Mouse (Mus musculus): ENCODE measurements around the gene Erc2. TPM values are rescaled to one million over a fixed set of nuclear protein-coding genes. Genes with fewer than 3 reads are reported as not detected.

Gene Erc2
- polyA plus RNA-seq, 1 experiment = 0.53 TPM

GRCm38 (mm10) chr14:27630973-27631640, 8.9 kb downstream of the Erc2 start:
- Histone ChIP-seq H3ac (ENCODE audit: control insufficient read depth, insufficient read length) (no peak overlapping the region), H3K4me2 (ENCODE audit: low read depth) (no peak overlapping the region), H3K4me3 (no peak overlapping the region), H3K79me2 (ENCODE audit: control insufficient read depth, insufficient read depth) (no peaks in the 10 kb centered on the region), H3K27me3 (ENCODE audit: control insufficient read depth, insufficient read depth, insufficient read length) (no peaks in the 10 kb centered on the region), H3K36me3 (ENCODE audit: control insufficient read depth, insufficient read depth) (no peaks in the 10 kb centered on the region)
- TF ChIP-seq POLR2AphosphoS2 (IDR thresholded peaks at IDR 0.05; ENCODE audit: insufficient read length, low read depth) (no peak), MYOD1 (IDR thresholded peaks at IDR 0.05; ENCODE audit: control insufficient read depth in 1 of 3, insufficient read length in 2 of 3, low read depth in 2 of 3) (no peak), SRF (IDR thresholded peaks at IDR 0.05; ENCODE audit: control insufficient read depth, insufficient read length, low read depth) (no peak), TCF12 (IDR thresholded peaks at IDR 0.05; ENCODE audit: insufficient read depth, poor library complexity, severe bottlenecking) (no peak), E2F4 (IDR thresholded peaks at IDR 0.05; ENCODE audit: insufficient read depth) (no peak), POLR2A (IDR thresholded peaks at IDR 0.05; ENCODE audit: insufficient read length, low read depth) (no peak)

DNA sequence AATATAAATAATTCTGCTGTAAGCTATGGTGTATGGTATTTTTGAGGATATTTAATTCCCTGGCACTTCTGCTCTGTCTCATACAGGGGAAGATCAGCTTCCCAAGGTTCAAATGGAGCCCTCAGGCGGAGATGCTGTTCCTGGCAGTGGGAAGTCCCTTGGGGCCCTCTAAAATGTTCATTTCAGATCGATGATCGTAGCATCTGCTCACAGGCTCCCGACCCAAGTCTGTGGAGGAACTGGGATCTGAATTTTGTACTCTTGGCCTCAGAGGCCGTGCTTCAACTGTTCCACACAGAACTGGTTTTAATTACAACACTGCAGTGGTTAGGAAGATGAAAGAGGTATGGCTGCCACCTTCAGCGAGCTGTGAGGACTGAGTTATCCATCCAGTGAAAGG, 12.5 kb downstream of the Erc2 start:
- Histone ChIP-seq H3K27me3 (ENCODE audit: control insufficient read depth, insufficient read depth, insufficient read length) (no peaks in the 10 kb centered on the region), H3K4me3 (no peak overlapping the region), H3K79me2 (ENCODE audit: control insufficient read depth, insufficient read depth) (no peaks in the 10 kb centered on the region), H3K4me2 (ENCODE audit: low read depth) (no peak overlapping the region), H3K36me3 (ENCODE audit: control insufficient read depth, insufficient read depth) (no peaks in the 10 kb centered on the region), H3ac (ENCODE audit: control insufficient read depth, insufficient read length) (no peak overlapping the region)
- TF ChIP-seq MYOD1 (IDR thresholded peaks at IDR 0.05; ENCODE audit: control insufficient read depth in 1 of 3, insufficient read length in 2 of 3, low read depth in 2 of 3) = no peak
- no peak for TF ChIP-seq MAX (IDR thresholded peaks at IDR 0.05; ENCODE audit: low read depth)
- no peak for TF ChIP-seq TCF3 (IDR thresholded peaks at IDR 0.05; ENCODE audit: insufficient read length, low read depth)

- H3K4me2 ChIP-seq (ENCODE audit: low read depth) = no peak overlapping the region
- H3K36me3 ChIP-seq (ENCODE audit: control insufficient read depth, insufficient read depth) = no peaks in the 10 kb centered on the region
- H3ac ChIP-seq (ENCODE audit: control insufficient read depth, insufficient read length) = no peak overlapping the region
- no peaks in the 10 kb centered on the region for H3K79me2 ChIP-seq (ENCODE audit: control insufficient read depth, insufficient read depth)
- no peak overlapping the region for H3K4me3 ChIP-seq
- H3K27me3 ChIP-seq (ENCODE audit: control insufficient read depth, insufficient read depth, insufficient read length) = no peaks in the 10 kb centered on the region
- no peak for TF ChIP-seq TCF3 (IDR thresholded peaks at IDR 0.05; ENCODE audit: insufficient read length, low read depth)
- no peak for TF ChIP-seq MYOG (IDR thresholded peaks at IDR 0.05; ENCODE audit: control insufficient read depth in 1 of 3, insufficient read depth in 1 of 3, insufficient read length in 2 of 3, low read depth in 2 of 3)
- TF ChIP-seq MYOD1 (IDR thresholded peaks at IDR 0.05; ENCODE audit: control insufficient read depth in 1 of 3, insufficient read length in 2 of 3, low read depth in 2 of 3) = no peak
- no peak for TF ChIP-seq E2F4 (IDR thresholded peaks at IDR 0.05; ENCODE audit: insufficient read depth)
- TF ChIP-seq SRF (IDR thresholded peaks at IDR 0.05; ENCODE audit: control insufficient read depth, insufficient read length, low read depth) = no peak
- no peak for TF ChIP-seq CEBPB (IDR thresholded peaks at IDR 0.05; ENCODE audit: insufficient read depth, poor library complexity, severe bottlenecking)
- TF ChIP-seq USF1 (IDR thresholded peaks at IDR 0.05; ENCODE audit: low read depth) = no peak
- TF ChIP-seq REST (IDR thresholded peaks at IDR 0.05; ENCODE audit: insufficient read depth, insufficient read length) = no peak
- no peak for TF ChIP-seq TCF12 (IDR thresholded peaks at IDR 0.05; ENCODE audit: insufficient read depth, poor library complexity, severe bottlenecking)
- no peak for TF ChIP-seq POLR2AphosphoS2 (IDR thresholded peaks at IDR 0.05; ENCODE audit: insufficient read length, low read depth)
- no peak for TF ChIP-seq MAX (IDR thresholded peaks at IDR 0.05; ENCODE audit: low read depth)
- TF ChIP-seq POLR2A (IDR thresholded peaks at IDR 0.05; ENCODE audit: insufficient read length, low read depth) = no peak
Measured at GRCm38 (mm10) chr14:27636556-27636955, 14.3 kb downstream of the Erc2 start.

DNA sequence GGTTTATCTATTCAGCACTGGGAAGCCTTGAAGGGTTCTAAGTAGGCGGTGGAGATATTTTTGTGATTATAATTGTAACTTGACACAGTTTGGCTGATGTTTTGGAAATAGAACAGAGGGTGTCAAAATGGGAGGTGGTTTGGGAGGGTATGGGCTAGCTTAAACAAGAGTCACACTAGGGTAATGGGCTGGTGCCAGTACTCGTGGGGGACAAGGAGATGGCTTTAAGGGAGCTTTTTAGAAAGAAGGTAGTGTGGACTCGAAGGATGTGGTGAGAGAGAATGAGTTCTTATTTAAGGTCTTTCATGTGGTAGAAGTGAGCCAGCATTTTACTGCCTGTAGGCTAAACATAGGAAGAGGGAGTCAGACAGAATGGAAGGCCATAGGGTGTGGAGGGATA, 19.2 kb downstream of the Erc2 start:
- Histone ChIP-seq H3ac (ENCODE audit: control insufficient read depth, insufficient read length) (no peak overlapping the region), H3K79me2 (ENCODE audit: control insufficient read depth, insufficient read depth) (no peaks in the 10 kb centered on the region), H3K36me3 (ENCODE audit: control insufficient read depth, insufficient read depth) (no peaks in the 10 kb centered on the region), H3K4me3 (no peak overlapping the region), H3K4me2 (ENCODE audit: low read depth) (no peak overlapping the region), H3K27me3 (ENCODE audit: control insufficient read depth, insufficient read depth, insufficient read length) (no peaks in the 10 kb centered on the region)
- no peak for TF ChIP-seq E2F4 (IDR thresholded peaks at IDR 0.05; ENCODE audit: insufficient read depth)
- no peak for TF ChIP-seq SRF (IDR thresholded peaks at IDR 0.05; ENCODE audit: control insufficient read depth, insufficient read length, low read depth)
- TF ChIP-seq MAX (IDR thresholded peaks at IDR 0.05; ENCODE audit: low read depth) = no peak
- TF ChIP-seq CEBPB (IDR thresholded peaks at IDR 0.05; ENCODE audit: insufficient read depth, poor library complexity, severe bottlenecking) = no peak
- no peak for TF ChIP-seq REST (IDR thresholded peaks at IDR 0.05; ENCODE audit: insufficient read depth, insufficient read length)

- no peaks in the 10 kb centered on the region for H3K27me3 ChIP-seq (ENCODE audit: control insufficient read depth, insufficient read depth, insufficient read length)
- no peaks in the 10 kb centered on the region for H3K79me2 ChIP-seq (ENCODE audit: control insufficient read depth, insufficient read depth)
- no peak overlapping the region for H3K4me3 ChIP-seq
- TF ChIP-seq TCF12 (IDR thresholded peaks at IDR 0.05; ENCODE audit: insufficient read depth, poor library complexity, severe bottlenecking) (no peak), TCF3 (IDR thresholded peaks at IDR 0.05; ENCODE audit: insufficient read length, low read depth) (no peak), SRF (IDR thresholded peaks at IDR 0.05; ENCODE audit: control insufficient read depth, insufficient read length, low read depth) (no peak), MYOG (IDR thresholded peaks at IDR 0.05; ENCODE audit: control insufficient read depth in 1 of 3, insufficient read depth in 1 of 3, insufficient read length in 2 of 3, low read depth in 2 of 3) (no peak), POLR2AphosphoS2 (IDR thresholded peaks at IDR 0.05; ENCODE audit: insufficient read length, low read depth) (no peak), CEBPB (IDR thresholded peaks at IDR 0.05; ENCODE audit: insufficient read depth, poor library complexity, severe bottlenecking) (no peak), POLR2A (IDR thresholded peaks at IDR 0.05; ENCODE audit: insufficient read length, low read depth) (no peak)
- no peak overlapping the region for H3ac ChIP-seq (ENCODE audit: control insufficient read depth, insufficient read length)
- no peak overlapping the region for H3K4me2 ChIP-seq (ENCODE audit: low read depth)
- no peaks in the 10 kb centered on the region for H3K36me3 ChIP-seq (ENCODE audit: control insufficient read depth, insufficient read depth)
Measured at GRCm38 (mm10) chr14:27642981-27643380, 20.8 kb downstream of the Erc2 start.
